Mouse (Mus musculus): ENCODE results near the gene Sox13.
"Not testable (repeated sequence)": the region's sequence is repeated elsewhere in the genome, so short reads cannot be mapped to it uniquely, and the experiment has no call there.

Gene Sox13

DNA sequence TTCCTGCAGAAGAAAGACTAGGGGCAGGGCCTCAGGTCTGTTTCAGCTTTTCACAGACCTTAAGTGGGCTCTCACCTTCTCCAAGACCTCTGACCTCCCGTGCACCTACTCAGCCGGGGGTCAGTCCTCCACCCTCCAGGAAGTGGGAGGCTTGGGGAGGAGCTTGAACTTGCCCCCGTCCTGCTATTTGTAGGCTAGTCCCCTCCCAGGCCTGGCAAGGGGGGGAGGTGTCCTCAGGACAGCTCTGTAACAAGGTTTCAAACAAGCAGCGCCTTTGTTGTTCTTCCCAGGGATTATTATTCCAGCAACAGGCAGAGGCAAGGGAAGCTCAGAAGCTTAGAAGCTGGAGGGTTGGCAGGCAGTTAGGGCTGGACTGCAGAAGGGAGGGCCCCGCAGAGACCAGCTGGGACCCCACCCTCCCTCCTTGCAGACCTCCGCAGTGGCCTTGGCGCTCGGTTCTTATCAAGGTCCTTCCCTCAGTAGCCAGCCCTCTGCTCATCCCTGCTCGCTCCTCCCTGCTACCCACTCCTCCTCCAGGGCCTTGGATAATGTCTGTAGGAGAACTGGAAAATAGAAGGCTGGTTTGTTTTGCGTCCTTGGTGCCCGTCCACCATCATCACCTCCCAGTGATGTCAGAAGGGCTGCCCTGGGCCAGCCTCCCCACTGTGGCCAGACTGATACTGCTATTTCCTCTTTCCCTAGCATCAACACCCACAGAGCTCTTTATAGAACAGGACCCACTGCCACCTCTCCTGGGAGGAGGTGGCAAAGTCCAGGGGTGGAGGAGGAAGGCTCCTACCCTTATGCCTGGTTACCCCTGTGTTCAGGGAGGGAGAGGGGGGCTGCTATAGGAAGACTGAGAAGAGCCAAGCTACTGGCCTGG lies 56.3 kb downstream of the Sox13 start:
- no peak for DNase-seq (ENCODE audit: low spot score in 2 of 2)

DNA sequence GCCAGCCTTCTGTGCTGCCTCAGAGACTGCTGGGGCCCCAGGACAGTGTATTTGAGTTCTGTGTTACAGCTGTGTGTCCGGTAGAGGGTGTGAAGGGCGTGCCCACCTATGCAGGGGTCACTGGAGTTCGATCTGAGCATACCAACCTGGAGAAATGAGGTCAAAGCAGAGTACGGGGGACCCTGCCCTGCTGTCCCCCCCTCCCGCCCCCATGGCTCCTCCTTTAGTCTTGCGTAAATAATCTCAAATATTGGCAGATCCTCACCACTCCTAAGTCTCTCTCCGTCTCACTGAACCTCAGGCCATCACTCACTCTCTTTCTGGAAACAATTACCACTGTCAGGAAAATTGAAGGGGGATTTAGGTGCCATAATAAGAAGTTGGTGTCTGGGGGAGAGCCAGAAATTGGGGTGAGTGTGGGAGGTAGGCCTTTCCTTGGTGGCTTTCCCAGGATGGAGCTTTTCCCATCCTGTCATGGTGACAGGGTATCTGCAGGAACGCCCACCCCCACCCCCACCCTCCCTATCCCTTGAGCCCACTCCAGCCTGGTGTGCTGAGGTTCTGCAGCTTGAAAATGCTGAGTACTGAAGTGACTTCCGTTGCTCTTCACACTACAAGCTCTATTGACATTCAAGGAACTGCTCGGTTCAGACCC lies 57.1 kb downstream of the Sox13 start:
- DNase-seq (ENCODE audit: low spot score in 2 of 2): no peak

DNA sequence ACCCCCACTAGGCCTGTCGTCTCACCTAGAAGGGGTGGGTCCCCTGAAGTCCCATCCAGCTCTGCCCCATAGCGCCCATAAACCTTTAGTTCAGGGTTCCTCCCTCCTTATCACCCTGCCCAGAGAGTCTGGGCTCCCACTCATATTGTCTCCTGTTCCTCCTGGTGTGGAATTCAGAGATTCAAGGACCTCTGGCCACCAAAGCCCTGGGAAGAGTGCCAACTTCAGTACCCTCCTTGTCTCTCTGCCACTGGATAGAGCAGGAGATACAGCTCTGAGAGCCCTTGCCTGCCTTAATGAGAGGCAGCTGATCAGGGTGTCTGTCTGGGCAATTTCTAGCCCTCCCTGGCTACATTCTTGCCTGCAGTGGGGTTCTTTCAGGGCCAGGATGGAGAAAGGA lies 59.3 kb downstream of the Sox13 start:
- DNase-seq (ENCODE audit: low spot score in 2 of 2): no peak

DNA sequence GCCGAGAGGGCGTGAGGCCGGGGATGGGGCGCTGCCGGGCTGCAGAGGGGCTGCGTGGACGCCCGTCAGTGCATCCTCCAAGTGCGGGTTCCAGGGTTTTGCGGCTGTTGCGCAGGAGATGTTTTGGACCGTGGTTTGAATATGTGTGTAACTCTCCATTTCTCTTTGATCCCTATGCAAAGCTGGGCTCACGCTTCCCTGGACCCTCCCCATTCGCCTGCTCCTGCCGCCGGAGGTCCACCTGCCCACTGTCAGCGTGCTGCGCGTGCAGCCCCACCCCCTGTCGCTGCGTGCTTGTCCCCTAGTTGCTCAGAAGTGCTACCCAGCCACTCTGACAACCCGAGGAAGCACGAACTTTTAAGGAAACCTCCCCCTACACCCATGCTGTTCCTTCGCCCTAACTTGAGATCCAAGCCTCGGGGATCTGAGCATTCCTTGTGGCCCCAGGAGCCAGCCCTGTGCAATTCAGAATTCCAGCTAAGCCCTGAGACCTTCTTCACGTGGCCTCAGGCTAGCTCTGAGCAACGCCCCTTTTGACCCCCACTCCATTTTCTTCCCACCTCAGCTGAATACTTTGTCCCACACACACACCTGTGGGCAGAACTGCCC lies 60.1 kb downstream of the Sox13 start:
- no peak for DNase-seq (ENCODE audit: low spot score in 2 of 2)

DNA sequence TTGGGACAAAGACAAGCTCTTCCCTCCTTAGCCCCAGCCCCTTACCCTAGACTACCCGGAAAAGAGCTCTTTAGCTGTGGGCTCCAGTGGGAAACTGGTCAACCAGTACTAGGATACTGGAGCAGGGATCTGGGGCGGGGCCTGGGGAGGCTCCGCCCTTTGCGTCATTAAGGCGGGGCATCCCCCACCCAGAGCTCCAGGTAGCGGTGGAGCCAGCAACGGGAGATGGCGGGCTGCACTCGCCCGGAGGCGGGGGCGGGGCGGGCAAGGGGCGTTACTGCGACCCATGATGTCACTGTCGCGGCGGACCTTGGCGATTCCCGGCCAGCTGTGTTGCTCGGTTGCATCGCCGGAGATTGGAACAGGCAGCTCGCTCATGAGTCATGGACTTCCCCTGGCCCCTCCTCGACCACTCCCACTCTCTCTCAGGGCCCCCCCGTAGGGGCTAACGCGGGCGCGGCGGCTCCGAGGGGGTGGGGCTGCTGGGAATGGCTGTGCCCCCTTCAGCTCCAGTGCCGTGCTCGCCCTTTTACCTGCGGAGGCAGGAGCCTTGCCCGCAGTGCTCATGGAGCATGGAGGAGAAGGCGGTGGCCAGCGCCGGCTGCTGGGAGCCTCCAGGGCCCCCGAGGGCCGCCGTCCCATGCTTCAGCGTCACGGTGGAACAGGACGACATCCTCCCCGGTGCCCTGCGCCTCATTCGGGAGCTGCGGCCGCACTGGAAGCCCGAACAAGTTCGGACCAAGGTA lies 60.7 kb downstream of the Sox13 start, which contains the start of gene Etnk2:
TSS of gene Etnk2 (plus strand) at position 297 of the 746 bp plus-strand sequence.
- DNase-seq (ENCODE audit: low spot score in 2 of 2): peak; percentile 72 to 79

DNA sequence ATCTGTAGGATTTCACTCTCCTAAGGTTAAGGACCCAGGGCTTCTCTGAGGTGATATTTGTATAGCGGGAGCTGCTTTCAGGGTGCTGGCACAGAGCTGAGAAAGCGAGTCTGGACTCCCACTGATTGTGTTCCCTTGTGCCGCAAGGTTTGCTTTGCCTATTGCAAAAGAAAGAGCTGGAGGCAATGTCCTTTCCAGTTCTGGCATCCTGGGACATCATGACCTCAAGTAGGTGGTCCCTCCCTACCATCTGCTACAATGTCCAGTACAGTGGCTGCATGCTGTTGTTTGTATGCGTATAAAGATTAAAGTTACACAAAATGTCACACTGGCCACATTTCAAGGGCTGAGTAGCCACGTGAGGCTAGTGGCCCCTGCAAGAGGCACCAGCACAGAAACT lies 62.1 kb downstream of the Sox13 start:
- DNase-seq (ENCODE audit: low spot score in 2 of 2): no peak

DNA sequence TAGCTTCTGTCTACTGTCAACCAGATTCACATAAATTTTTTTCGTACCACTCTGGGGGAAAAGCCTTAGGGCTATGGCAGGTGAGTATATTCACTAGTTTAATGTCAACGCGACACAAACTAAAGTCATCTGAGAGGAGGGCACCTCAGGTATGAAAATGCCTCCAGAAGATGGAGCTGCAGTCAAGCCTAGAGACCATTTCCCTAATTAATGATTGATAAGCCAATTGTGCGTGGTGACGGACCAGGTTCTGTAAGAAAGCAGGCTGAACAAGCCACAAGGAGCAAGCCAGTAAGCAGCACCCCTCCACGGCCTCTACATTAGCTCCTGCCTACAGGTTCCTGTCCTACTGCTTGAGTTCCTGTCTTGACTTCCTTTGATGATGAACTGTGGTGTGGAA lies 63.2 kb downstream of the Sox13 start:
- no peak for DNase-seq (ENCODE audit: low spot score in 2 of 2)

DNA sequence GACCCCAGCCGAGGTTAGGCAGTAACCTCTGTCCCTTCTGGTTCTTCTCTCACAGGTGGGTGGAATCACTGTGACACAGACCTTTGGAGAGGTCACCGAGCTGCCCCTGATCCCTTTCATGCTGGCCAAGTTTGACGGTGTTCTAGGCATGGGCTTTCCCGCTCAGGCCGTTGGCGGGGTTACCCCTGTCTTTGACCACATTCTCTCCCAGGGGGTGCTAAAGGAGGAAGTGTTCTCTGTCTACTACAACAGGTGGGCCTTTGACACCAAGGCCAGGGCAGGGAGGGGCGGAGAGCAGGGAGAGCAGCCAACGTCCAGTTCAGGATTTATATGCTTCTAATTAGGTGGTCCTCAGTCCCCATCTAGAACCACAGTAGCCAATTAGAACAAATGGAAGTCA lies 67.8 kb downstream of the Sox13 start:
- DNase-seq (ENCODE audit: low spot score in 2 of 2): no peak

DNA sequence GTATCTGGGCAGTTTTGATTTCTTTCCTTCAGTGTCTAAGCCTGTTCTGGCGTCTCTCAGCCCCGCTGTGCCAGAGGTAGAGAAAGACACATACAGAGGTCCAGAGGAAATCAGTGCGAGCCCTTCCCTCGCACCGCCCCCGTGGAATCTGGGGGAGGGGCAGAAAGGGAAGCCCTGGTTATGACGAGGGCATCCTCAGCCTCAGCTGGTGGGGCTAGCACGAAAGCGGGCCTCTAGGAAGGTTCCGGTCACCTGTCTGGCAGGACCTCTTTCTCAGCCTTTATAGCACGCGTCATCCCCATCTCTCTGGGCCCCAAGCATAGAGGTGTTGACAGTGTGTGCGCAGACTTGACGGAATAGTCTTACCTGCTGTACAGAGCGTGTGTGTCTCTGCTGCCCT lies 68.3 kb downstream of the Sox13 start:
- DNase-seq (ENCODE audit: low spot score in 2 of 2): no peak

DNA sequence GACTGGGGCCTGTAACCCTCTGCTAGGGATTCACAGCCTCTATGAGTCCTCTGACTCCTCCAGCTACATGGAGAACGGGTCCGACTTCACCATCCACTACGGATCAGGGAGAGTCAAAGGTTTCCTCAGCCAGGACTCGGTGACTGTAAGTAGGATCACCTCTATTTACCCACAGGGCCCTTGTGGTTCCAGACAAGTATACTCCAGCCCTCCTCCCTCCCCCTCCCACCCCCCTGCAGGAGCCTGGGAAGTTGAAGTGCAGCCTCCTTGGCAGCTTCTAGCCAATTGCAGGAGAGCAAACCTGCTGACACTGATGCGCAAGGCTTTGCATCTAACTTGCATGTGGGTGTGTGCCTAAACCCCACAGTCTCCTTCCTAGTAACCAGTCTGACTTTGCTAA lies 68.7 kb downstream of the Sox13 start:
- no peak for DNase-seq (ENCODE audit: low spot score in 2 of 2)

DNA sequence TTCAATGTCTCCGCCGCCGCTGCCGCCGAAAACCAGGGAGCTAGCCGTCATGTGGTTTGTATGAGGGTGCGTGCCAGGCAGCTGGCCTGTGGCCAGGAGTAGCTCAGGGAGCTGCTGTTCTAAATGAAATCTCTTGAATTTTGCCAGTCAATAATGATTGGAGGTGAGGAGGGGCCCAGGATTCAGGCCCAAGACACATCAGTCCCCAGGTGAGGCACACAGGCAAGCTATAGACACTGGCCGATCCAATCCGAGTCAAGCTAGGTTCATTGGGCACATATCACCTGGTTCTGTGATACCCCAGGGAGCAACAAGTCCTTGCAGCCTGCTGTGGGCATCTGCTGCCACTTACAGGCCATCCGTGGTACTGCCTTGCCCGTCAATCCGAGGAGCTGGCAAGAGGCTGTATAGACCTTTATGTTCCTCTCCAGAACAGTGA lies 70.8 kb downstream of the Sox13 start:
- peak in 1 of 2 experiments; percentile 50 for DNase-seq (ENCODE audit: low spot score in 2 of 2)

DNA sequence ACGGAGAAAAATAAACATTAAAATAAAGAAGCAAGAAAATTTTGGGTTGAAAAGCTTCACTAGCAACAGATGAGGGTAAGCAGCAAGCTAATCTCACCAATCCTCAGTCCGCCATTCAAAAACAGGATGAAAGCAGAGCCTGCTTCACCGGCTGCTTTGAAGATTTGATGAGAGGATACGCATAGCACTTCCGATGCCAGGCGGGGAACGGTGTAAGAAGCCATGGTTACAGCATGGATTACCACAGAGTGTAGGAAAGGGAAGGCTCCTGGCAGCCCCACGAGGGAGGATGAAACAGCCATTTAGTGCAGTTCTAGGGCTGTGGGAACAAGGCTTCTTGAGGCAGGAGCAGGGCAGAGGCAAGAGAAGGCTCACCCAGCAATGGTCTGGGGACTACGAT lies 72.4 kb downstream of the Sox13 start:
- no peak for DNase-seq (ENCODE audit: low spot score in 2 of 2)

DNA sequence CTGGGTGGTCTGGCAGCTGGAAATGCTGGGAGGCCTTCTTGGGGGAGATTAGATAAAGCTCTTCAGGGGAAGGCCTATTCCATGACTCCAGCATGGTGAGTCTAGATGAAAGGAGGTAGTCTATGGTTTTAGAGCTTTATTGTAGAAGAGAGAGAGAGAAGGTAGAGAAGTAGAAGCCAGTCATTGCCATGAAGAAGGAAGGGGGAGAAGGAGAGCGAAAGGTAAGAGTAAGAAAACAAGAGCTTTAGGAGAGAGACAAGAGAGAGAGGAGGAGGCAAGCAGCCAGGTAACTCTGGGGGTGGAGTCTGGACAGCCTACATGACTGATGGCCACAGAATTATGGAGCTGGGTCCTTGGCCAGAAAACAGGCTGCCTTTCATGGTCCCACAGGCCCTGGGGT lies 74.0 kb downstream of the Sox13 start, which contains the start of gene Ren1:
TSS of gene Ren1 (plus strand) at position 301 of the 400 bp plus-strand sequence.
- DNase-seq (ENCODE audit: low spot score in 2 of 2): no peak

DNA sequence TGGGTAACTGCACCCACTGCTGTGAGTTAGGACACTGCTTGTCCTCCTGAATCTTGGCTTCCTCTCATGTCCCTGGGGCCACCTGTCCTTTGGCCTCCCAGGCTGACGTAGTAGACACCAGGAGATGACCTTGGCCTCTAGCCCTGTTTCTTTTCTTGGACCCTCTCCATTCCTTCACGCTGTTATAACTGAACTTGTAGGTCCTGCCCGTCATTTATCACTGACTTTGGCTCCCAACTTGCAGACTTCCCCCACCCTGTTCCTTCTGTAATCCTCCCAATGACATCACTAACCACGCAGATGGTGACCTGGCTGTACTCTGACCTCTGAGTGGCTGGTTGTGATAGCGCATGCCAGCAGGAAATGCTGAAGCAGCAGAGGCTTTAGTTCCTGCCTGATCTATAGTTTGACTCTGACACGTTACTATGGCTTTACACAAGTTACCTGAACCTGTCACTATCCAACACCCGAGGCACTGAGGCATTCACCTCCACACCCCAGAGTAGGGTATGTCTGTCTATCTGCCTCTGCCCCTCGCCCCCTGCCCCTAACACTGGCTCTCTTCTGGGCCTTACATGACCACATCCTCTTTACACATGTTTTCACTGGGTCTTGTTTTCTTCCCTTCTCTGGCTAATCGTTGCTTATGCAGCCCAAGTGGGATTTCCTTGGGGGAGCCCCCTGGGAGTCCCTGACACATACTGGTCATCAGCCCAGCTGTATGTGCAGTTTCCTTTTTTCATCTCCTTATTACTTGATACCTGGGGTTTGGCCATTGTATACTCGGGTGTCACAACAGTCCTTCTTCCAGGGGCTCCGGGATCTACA lies 76.3 kb downstream of the Sox13 start:
- DNase-seq (ENCODE audit: low spot score in 2 of 2): no peak

DNA sequence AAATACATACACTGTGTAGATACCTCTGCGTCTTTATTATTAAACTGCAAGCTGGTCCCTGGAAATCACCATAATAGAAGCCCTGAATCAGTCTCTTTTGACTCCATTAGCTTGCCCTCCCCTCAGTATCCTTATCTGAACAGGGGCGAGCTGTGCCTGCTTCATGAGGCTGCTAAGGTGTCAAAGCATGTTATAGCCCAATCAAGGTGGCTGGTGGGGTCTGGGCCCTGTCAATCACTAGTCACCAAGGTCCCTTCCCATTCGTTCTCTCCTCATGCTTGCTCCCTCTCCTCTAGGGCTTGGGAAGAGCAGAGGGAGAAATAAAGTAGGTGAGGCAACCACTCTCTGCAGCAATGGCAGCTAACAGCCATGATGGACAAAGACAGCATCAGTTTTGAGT lies 77.0 kb downstream of the Sox13 start:
- no peak for DNase-seq (ENCODE audit: low spot score in 2 of 2)

DNA sequence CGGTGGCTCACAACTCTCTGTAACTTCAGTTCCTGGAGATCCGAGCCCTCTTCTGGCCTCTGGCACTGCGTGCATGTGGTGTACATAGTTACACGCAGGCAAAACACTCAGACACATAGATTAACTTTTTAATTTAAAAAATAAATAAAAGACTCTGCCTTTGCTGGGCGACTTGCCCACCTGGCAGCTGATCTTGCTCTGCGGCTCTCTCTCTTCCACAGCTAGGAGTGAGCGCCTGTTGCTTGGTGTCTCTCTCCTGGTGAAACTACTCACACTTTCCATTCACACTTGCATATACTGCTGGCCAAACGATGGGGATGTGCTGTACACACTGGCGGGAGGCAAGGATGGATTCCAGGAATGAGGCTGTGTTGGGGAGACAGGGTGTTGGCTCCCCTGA lies 77.6 kb downstream of the Sox13 start:
- no peak for DNase-seq (ENCODE audit: low spot score in 2 of 2)

DNA sequence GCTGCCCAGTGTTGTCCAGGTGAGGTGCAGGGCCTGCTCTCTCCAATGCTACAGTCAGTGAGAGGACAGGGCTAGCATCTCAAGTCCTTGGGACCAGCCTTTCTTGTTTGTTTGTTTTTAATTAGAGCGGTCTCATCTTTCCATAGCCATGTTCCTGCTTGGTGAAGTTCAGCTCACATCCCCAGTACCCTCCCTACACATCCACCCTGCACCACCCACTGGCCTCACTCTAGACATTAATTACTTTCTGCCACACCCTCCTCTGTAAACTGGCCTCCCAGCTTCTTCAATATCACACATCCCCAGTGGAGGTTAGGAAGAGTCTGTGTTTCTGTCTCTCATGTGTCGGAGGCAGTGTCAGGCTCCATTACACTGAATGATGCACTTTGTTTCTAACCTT lies 79.8 kb downstream of the Sox13 start:
- DNase-seq (ENCODE audit: low spot score in 2 of 2): no peak

DNA sequence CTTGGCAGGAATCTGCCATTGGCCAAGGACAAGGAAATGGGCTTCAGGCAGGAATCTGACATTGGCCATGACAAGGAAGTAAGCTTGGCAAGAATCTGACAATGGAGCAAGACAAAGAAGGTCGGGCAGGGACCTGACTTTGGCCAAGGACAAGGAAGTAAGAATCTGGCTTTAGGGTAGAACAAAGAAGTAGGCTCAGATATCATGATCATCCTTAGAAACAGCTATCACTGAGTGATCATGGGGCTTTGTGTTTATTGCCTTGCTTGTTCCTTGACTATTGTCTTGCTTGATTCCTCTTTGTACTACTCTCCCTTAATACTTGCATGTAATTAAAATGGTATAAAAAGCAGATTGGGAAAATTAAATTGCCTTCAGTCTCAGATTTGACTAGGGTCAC lies 83.8 kb downstream of the Sox13 start:
- not testable (repeated sequence) for DNase-seq (ENCODE audit: low spot score in 2 of 2)

DNA sequence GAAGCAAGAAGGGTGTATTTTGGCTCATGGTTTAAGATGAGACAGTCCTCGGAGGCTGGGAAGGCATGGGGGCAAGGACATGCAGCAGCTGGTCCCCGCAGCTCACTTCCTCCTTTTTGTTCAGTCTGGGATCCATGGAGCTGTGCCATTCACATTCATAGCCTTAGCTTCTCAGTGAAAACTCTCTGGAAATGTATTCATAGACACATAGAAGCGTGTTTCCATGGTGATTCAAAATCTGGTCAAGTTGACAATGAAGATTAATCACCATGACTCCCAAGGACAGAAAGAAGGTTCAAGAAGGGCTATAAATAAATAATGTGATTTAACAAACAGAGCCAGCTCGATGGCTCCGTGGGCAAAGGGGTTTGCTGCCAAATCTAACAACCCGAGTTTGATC lies 90.2 kb downstream of the Sox13 start:
- no peak for DNase-seq (ENCODE audit: low spot score in 2 of 2)

DNA sequence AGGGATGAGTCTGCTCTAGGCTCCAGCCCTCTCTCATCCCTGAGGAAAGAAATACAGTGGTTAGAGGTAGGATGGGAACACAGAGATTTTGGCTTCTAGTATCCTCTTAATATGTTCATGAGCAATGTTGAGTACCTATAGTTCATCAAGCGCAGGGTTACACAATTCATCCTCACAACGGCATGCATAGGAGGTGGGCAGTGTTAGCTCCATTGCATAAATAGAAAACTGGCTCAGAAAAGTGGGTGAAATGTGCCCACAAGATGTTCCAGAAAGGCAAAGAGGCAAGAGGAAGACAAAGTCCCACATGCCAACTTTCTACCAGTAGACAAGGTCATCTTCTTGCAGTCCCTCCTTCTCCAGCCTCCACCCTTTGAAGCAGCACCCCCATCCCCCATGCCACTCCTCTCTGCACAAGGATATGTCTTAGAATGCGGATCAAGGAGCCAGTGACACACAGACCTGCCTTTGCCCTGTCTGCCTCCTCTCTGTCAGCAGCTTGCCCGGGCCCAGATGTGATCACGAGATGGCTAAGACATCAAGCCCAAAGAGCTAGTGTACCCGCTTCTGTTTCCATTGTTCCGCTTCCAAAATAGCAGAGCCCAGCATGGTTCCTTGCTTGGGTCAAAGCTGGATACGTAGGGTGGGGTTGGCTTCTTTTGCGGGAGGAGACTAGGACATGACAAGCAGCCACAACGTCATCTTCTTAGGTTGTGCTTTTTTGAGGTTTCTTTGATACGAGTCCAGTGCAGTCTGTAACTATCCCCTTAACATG lies 91.3 kb downstream of the Sox13 start:
- no peak for DNase-seq (ENCODE audit: low spot score in 2 of 2)

Data from heart, adult 9 months (tissue).